Mouse (Mus musculus) embryonic facial prominence, embryonic 14.5 days (tissue): ENCODE measurements around the gene Prpf3. TPM values are rescaled to one million over a fixed set of nuclear protein-coding genes. Genes with fewer than 3 reads are reported as not detected.

Experiments used
- ATAC-seq: fragments of 200-750 bp; cut with Nextera tagmentation; 2 replicates; pipeline ENCODE4 v1.8.0; 2017; ENCODE audit warnings: low read depth, moderate number of reproducible peaks, moderate TSS enrichment
- DNase-seq: peaks from one replicate; pipeline ENCODE4 v3.0.0-alpha.2; 2015; ENCODE audit warnings: low spot score
- H3K27ac ChIP-seq: fragments of 300-500 bp; sonication (generic); replicated peaks from 2 replicates; pipeline ENCODE4 v1.5.1; 2014; ENCODE audit warnings: low read depth, mild to moderate bottlenecking, low read length, moderate library complexity
- H3K27me3 ChIP-seq: fragments of 300-500 bp; sonication (generic); replicated peaks from 2 replicates; pipeline ENCODE4 v1.6.1; 2014; ENCODE audit warnings: low read length; ENCODE audit not compliant: control insufficient read depth, insufficient read depth
- H3K36me3 ChIP-seq: fragments of 300-500 bp; sonication (generic); 2 replicates; pipeline ENCODE4 v1.6.1; 2014; ENCODE audit warnings: low read length, mixed read lengths; ENCODE audit not compliant: control insufficient read depth, insufficient read depth
- H3K4me1 ChIP-seq: fragments of 300-500 bp; sonication (generic); 2 replicates; pipeline ENCODE4 v1.6.1; 2014; ENCODE audit warnings: antibody characterized with exemption, low read length; ENCODE audit not compliant: control insufficient read depth, insufficient read depth
- H3K4me2 ChIP-seq: fragments of 300-500 bp; sonication (generic); 2 replicates; pipeline ENCODE4 v1.6.1; 2014; ENCODE audit warnings: low read depth, mild to moderate bottlenecking, low read length, moderate library complexity, mixed read lengths
- H3K4me3 ChIP-seq: fragments of 300-500 bp; sonication (generic); 2 replicates; pipeline ENCODE4 v1.5.1; 2014; ENCODE audit warnings: low read depth, mild to moderate bottlenecking, low read length
- H3K9ac ChIP-seq: fragments of 300-500 bp; sonication (generic); 2 replicates; pipeline ENCODE4 v1.6.1; 2014; ENCODE audit warnings: low read depth, mild to moderate bottlenecking, low read length, moderate library complexity, mixed read lengths
- H3K9me3 ChIP-seq: fragments of 300-500 bp; sonication (generic); 2 replicates; pipeline ENCODE4 v1.6.1; 2016; ENCODE audit warnings: low read length; ENCODE audit not compliant: control insufficient read depth
- WGBS: fragments of 180-500 bp; shearing (Covaris S2); extraction: QIAGEN DNeasy Blood & Tissue Kit; methylation state at CpG from one replicate; pipeline ENCODE4 v1.1.7; 2014; 5-methylcytosine and 5-hydroxymethylcytosine counted together
- polyA plus RNA-seq: library from polyadenylated mRNA; unstranded; fragments of >200 nt; fragmentation: Nextera tagmentation; extraction: Ambion mirVana; gene quantifications from 2 replicates; pipeline ENCODE4 v1.2.1, GENCODE M21; 2014

The Prpf3 gene
- polyA plus RNA-seq, 1 experiment from 2014 or later, result 41.9 TPM

DNA sequence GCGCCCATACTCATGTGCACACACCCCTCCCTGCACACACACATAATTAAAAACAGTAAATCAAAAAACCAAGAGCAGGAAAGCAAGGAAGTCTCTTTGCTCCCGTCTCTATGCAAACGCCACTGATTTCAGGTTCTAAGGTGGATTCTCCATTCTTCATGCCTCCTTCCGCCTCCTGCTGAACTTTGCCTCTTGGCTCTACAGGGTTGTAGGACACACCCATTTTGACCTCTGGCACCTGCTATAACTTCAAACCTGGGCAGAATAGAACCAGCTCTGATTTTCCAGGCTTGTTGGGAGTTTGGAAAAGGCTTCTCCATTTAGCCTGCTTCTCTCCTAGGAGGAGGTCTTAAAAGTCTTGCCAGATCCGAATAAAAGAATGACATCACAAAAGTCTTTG is 28.7 kb upstream of the Prpf3 start:
- no peak overlapping the region for H3K4me3 ChIP-seq
- 69% methylated on average over 5 of the region's 5 CpGs for WGBS
- H3K27ac ChIP-seq, result no peak overlapping the region
- no peak overlapping the region for H3K4me2 ChIP-seq
- no peaks in the 10 kb centered on the region for H3K36me3 ChIP-seq
- no peaks in the 10 kb centered on the region for H3K9me3 ChIP-seq
- peaks cover 11% of the 10 kb centered on the region; the same call in 1 of the 2 replicates for H3K4me1 ChIP-seq
- ATAC-seq, result no peak
- DNase-seq, result no peak
- H3K9ac ChIP-seq, result no peak overlapping the region
- H3K27me3 ChIP-seq, result no peaks in the 10 kb centered on the region

- Histone ChIP-seq H3K27ac (peak overlapping the region; percentile 44; the same call in 1 of the 2 replicates), H3K9ac (peak overlapping the region; percentile 53), H3K4me1 (peaks cover 11% of the 10 kb centered on the region; the same call in 1 of the 2 replicates), H3K36me3 (no peaks in the 10 kb centered on the region), H3K9me3 (no peaks in the 10 kb centered on the region), H3K4me2 (peak overlapping the region; percentile 93), H3K4me3 (peak overlapping the region; percentile 49), H3K27me3 (no peaks in the 10 kb centered on the region)
- 2% methylated on average over 23 of the region's 24 CpGs for WGBS
- peak; percentile 83 for DNase-seq
- ATAC-seq, result no peak
Observed at GRCm38 (mm10) chr3:95882816-95883425, 27.2 kb upstream of the Prpf3 start.

GRCm38 (mm10) chr3:95881979-95882815 is 26.5 kb upstream of the Prpf3 start, which contains the start of gene Ciart:
TSS of gene Ciart (minus strand) at chr3:95882251.
- H3K27ac ChIP-seq, result peak within 1 kb of the TSS; percentile 44

DNA sequence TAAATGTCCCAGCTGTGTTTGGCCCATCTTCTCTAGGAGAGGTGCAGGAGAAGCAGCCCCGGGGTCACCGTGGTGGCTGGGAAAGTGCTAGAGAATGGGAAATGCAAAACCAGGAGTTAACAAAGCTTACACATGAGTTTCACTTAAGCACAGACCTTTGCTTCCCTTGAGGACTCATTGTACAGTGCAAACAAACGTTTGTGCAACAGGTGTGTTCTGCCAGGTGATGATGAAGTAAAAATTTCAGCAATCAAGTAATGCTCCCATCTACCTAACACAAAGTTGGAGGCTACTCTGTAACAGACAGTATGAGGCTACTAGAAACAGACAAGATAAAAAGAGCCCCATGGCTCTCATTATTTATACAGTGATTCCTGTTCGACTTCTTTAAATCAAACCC is 23.4 kb upstream of the Prpf3 start:
- no peak overlapping the region for H3K9ac ChIP-seq
- no peak for ATAC-seq
- H3K36me3 ChIP-seq, result no peaks in the 10 kb centered on the region
- H3K4me1 ChIP-seq, result peaks cover 11% of the 10 kb centered on the region; the same call in 1 of the 2 replicates
- no peaks in the 10 kb centered on the region for H3K9me3 ChIP-seq
- no peak overlapping the region for H3K4me2 ChIP-seq
- 89% methylated on average over 4 of the region's 4 CpGs for WGBS
- no peaks in the 10 kb centered on the region for H3K27me3 ChIP-seq
- H3K27ac ChIP-seq, result no peak overlapping the region
- DNase-seq, result no peak
- H3K4me3 ChIP-seq, result no peak overlapping the region

More at GRCm38 (mm10) chr3:95881979-95882815, 26.5 kb upstream of the Prpf3 start, which contains the start of gene Ciart:
- Histone ChIP-seq H3K27me3 (no peaks in the 10 kb centered on the region), H3K4me3 (peak within 1 kb of the TSS; percentile 49), H3K4me1 (peaks cover 11% of the 10 kb centered on the region; the same call in 1 of the 2 replicates), H3K36me3 (no peaks in the 10 kb centered on the region), H3K9me3 (no peaks in the 10 kb centered on the region), H3K4me2 (peak within 1 kb of the TSS; percentile 93), H3K9ac (peak within 1 kb of the TSS; percentile 56)
- ATAC-seq (peak; percentile 99), DNase-seq (peak; percentile 99)
- WGBS, result under 1% methylated on average over 42 of the region's 66 CpGs

DNA sequence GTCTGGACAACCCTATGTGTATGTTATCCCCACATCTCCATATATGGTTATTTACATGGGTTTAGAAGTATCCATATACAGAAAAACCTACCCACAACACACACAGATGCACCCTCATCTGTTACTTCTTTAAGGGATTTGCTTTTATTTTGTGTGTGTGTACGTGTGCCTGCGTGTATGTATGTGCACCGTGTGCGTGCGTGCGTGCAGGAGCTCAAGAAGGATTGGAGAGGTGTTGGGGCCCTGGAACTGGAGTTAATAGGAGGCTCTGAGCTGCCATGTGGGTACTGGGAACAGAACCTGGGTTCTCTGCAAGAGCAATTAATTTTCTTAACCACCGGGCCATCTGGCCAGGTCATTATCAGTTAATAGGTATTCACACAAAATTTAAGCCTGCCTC is 16.4 kb upstream of the Prpf3 start:
- H3K9ac ChIP-seq, result peak overlapping the region; percentile 88
- ATAC-seq, result no peak

GRCm38 (mm10) chr3:95871392-95871867 is 15.7 kb upstream of the Prpf3 start, which contains the start of gene Mrps21:
TSS of gene Mrps21 (minus strand) at chr3:95871519.
- DNase-seq, result peak; percentile 96
- H3K36me3 ChIP-seq, result peaks cover 29% of the 10 kb centered on the region
- WGBS, result under 1% methylated on average over 28 of the region's 33 CpGs

More for the DNA sequence above, 16.4 kb upstream of the Prpf3 start:
- no peak overlapping the region; the same call in 1 of the 2 replicates for H3K27ac ChIP-seq
- no peaks in the 10 kb centered on the region for H3K9me3 ChIP-seq
- H3K4me3 ChIP-seq, result peak overlapping the region; percentile 74
- no peaks in the 10 kb centered on the region for H3K27me3 ChIP-seq
- WGBS, result 79% methylated on average over 7 of the region's 7 CpGs
- peaks cover 5% of the 10 kb centered on the region for H3K4me1 ChIP-seq
- H3K4me2 ChIP-seq, result peak overlapping the region; percentile 75
- DNase-seq, result no peak
- peaks cover 25% of the 10 kb centered on the region for H3K36me3 ChIP-seq

DNA sequence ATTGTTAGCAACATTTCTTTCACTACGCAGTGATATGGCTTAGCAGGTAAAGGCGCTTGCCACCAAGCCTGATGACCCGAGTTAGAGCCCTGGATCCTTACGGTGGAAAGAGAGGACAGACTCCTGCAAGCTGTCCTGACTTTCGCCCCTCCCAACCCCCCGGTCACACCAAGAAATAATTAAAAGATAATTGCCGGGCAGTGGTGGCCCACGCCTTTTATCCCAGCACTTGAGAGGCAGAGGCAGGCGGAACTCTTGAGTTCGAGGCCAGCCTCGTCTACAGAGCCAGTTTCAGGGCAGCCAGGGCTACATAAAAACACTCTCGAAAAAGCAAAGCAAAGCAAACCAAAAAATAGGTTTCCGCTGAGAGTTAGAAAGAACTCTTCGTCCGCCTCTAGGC is 15.3 kb upstream of the Prpf3 start:
- H3K36me3 ChIP-seq, result peaks cover 34% of the 10 kb centered on the region
- H3K27ac ChIP-seq, result peak overlapping the region; percentile 76
- 0 out of 2 replicates have a peak, but pooled peaks have one; percentile 9 for ATAC-seq
- H3K4me3 ChIP-seq, result peak overlapping the region; percentile 74
- no peaks in the 10 kb centered on the region for H3K27me3 ChIP-seq
- H3K9me3 ChIP-seq, result no peaks in the 10 kb centered on the region
- peak overlapping the region; percentile 88 for H3K9ac ChIP-seq
- no peak for DNase-seq
- WGBS, result 7% methylated on average over 15 of the region's 15 CpGs
- peak overlapping the region; percentile 75 for H3K4me2 ChIP-seq
- peaks cover 5% of the 10 kb centered on the region for H3K4me1 ChIP-seq

More at GRCm38 (mm10) chr3:95871392-95871867, 15.7 kb upstream of the Prpf3 start, which contains the start of gene Mrps21:
- H3K27me3 ChIP-seq, result no peaks in the 10 kb centered on the region
- peak within 1 kb of the TSS; percentile 88 for H3K9ac ChIP-seq
- H3K27ac ChIP-seq, result peak within 1 kb of the TSS; percentile 76
- ATAC-seq, result peak; percentile 97
- peak within 1 kb of the TSS; percentile 74 for H3K4me3 ChIP-seq
- peak within 1 kb of the TSS; percentile 75 for H3K4me2 ChIP-seq
- H3K4me1 ChIP-seq, result peaks cover 5% of the 10 kb centered on the region
- no peaks in the 10 kb centered on the region for H3K9me3 ChIP-seq

DNA sequence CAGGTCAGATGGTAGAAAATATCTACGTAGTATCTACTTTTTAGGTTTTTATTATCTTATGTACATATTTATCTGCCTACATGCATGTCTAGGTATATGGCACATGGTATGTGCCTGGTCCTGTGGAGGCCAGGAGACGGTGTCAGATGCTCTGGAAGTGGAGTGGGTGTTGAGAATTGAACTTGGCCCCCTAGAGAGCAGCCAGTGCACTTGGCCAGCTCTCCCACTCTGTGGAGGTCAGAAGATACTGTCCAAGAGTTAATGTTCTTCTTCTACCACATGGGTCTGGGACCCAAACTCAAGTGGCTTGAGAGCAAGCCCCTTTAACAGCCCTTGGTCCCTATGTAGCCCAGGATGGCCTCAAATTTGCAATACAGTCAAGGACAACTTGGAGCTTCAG is 11.7 kb upstream of the Prpf3 start:
- 93% methylated on average over 2 of the region's 2 CpGs for WGBS
- no peaks in the 10 kb centered on the region for H3K27me3 ChIP-seq
- no peak overlapping the region for H3K27ac ChIP-seq
- peaks cover 60% of the 10 kb centered on the region for H3K36me3 ChIP-seq
- H3K9ac ChIP-seq, result no peak overlapping the region
- no peaks in the 10 kb centered on the region for H3K9me3 ChIP-seq
- no peak overlapping the region for H3K4me3 ChIP-seq
- DNase-seq (no peak), ATAC-seq (no peak)
- peaks cover 5% of the 10 kb centered on the region for H3K4me1 ChIP-seq
- no peak overlapping the region for H3K4me2 ChIP-seq
